Mouse (Mus musculus): ENCODE results near the gene Cers1.

Gene Cers1

DNA sequence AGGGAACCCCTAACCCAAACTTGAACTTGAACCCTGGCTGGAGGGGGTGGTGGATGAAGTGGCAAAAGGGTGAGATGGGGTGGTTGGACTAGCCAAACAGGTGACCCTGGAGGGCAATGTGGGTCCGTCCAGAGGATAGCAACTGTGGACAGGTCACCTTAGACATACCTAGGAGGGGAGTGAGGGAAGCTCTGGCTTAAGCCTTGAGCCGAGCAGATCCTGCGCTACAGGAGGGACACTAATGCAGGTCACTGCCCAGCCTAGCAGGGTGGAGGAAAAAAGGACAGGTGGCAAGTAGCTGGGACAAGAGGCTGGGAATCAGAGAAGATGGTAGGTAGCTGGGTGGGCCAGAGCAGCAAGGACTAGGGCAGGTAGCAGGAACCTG lies 36.4 kb downstream of the Cers1 start:
- no peak for DNase-seq (ENCODE audit: low read depth, low spot score)

DNA sequence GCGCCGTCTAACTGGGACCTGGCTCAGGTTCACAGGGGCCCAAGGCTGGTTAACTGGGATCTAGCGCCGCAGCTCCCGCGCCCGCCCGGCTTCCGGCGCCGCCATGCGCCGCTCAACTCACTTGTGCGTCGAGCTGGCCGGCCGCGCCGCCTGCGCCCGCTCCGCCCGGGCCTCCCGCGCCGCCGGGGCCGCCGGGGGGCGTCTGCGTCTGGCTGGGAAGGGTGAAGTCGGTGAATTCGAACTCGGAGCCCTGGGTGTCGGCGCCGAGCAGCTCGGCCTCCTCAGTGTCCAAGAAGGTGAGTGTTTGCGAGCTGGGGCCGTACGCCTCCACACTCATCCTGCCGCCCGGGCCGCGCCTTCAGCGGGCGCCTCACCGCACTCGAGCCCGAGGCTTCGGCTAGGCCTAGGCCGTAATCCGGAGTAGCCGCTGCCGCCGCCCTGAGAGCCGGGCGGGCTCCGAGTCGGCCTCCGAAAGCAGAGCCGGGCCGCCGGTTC lies 37.1 kb downstream of the Cers1 start:
- DNase-seq (ENCODE audit: low read depth, low spot score), result peak; percentile 45

DNA sequence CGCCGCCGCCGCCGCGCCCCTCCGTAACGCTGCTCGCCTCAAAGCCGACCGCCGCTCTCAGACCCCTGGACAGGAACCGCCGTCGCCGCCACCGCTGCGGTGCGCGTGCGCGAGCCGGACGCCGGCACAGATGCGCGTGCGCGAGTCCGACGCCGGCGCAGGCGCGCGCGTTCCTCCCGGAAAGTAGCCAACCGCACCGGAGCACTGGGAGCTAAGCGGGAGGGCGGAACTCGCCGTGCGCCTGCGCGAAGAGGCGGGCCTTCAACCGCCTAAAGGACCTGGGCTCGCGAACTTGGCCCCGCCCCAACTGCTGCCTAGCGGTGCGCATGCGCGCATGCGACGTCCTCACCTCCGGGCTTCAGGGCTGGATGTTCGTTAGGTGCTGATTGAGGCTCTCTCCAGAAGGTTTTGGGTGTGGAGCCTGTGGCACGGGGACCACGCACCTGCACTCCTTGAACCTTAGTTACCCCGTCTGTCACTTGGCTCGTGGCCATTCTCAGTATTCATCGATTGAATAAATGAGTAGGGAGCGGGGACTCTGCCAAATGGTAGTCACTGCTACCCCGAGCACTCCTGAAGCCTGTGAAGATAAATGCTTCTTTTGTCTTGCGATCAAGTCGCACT lies 37.7 kb downstream of the Cers1 start, which contains the start of gene Upf1:
Upf1 (minus strand) TSS at position 85 of the 624 bp plus-strand sequence.
- peak; percentile 98 for DNase-seq (ENCODE audit: low read depth, low spot score)

DNA sequence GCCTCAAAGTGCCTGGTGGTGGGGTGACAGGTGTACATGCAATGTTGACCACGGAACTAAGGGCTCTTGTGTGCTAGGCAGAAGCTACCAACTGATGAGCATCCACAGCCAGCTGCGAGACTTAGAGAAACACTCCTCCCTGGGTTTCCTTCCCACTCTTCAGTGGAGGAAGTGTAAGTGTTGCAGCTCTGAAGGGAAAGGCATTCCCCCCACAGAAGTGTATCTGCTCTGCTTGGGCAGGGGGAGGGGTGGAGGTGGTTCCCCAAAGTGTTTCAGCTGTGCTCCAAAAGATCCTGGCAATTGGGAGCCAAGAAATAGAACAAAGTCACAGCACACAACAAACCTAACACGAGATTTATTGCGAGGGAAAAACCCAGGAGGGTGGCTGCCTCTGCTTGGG lies 38.4 kb downstream of the Cers1 start:
- DNase-seq (ENCODE audit: low read depth, low spot score), result no peak

DNA sequence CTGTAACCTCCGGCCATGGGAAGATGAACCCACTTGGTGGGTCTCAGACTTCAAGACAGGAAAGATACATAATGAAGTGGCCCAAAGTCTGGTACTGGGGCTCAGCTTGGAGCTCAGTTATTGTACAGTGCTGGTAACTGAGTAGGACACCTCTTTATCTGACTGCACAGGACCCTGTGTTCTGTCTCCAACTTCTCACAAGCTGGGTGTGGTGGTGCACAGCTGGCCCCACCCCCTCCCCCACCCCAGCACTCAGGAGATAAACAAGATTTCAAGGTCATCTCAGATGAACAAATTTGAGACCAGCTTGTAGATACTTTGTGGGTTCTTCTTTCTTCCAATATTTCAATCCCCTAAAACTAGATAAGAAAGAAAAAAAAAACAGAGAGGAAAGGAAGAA lies 40.5 kb downstream of the Cers1 start:
- no peak for DNase-seq (ENCODE audit: low read depth, low spot score)

DNA sequence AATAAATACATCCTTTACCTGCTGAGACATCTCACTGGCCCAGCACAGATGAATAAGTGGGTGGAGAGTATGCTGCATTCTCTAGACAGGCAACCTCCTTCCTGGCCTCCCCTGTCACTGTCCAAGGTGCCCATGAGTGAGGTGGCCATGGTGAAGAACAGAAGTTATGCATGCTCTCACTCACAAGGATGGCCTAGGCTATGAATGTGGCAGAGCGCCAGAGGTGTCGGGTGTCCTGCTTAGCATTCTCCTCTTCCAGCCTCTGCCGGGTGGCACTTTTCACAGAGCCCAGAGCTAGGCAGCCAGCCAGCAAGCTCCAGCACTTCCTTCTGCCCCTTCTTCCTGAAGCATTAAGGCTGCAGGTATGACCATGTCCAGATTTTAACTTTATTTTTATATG lies 43.8 kb downstream of the Cers1 start:
- peak; percentile 92 for DNase-seq (ENCODE audit: low read depth, low spot score)

DNA sequence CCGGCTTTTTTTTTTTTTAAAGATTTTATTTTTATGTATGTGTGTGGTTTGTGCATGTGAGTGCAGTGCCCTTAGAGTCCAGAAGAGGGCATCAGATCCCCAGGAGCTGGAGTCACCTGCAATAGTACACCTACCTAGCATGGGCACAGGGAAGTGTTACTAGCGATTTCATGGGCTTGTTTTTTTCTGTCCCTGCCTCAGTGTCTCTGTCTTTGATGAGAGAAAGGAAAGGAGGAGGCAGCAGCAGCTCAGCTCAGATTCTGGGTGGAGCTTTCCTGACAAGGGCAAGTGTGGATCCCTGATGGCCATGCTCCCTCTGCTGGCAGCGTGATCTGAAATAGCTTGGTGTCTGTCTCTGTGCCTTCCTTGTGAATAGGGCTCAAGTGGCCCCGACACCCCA lies 45.2 kb downstream of the Cers1 start:
- peak; percentile 59 for DNase-seq (ENCODE audit: low read depth, low spot score)

DNA sequence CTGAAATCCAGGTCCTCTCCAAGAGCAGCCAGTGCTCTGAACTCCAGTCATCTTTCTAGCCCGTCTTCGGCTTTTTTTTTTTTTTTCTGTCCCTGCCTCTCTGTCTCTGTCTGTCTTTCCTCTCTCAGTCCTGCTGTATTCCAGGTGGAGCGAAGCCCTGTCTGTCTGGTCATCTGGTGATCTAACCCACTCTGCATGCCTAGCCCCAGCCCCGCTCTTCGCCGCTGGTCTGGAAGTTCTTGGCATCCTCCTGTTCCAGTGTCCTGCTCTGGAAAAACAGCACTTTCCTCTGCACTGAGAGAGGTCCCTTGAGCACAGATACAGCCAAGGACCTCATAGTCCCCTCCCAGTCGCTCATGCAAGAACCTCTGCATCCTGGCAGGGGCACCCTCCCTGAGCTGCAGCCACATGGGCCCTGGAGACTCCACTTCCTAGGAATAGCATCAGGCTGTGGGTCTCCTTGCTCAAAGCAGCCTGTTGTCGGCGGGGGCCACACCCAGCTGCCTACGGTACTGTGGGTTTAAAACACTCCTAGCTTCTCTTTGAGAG lies 46.0 kb downstream of the Cers1 start:
- no peak for DNase-seq (ENCODE audit: low read depth, low spot score)

DNA sequence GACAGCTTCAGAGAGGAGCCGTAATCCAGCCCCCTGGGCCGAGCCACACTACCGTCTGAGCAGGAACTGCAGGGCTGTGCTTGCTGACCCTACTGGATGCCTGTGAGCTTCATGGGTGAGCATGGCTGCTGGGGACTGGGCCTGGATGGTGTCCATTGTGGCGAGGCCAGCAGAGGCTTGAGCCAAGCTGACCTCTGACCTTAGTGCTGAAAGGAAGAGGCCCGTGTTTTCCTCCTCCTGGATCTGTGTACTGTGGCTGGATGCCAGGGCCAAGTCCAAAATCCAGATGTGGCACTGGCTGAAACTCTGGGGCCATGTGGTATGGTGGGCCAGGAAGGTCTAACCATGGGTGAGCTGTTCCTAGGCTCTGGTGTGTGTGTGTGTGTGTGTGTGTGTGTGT lies 48.5 kb downstream of the Cers1 start:
- peak; percentile 91 for DNase-seq (ENCODE audit: low read depth, low spot score)

DNA sequence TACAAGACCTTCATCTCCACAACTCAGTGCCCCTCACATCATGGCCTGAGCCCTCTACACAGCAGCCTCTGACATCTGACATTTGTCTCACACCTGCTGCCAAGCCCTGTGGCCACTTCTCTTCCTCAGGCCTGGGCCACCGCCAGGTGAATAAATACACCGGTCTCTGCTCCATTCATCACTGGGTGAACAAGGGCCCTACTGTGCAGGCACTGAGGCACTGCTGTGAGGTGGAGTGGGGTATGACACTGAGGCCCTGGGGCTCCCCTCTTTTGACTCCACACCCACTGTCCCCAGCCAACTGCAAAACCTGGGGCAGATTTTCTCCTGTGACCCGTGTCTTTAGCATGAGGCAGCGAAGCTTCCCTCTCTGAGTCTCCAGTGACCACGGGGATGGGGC lies 51.0 kb downstream of the Cers1 start:
- no peak for DNase-seq (ENCODE audit: low read depth, low spot score)

DNA sequence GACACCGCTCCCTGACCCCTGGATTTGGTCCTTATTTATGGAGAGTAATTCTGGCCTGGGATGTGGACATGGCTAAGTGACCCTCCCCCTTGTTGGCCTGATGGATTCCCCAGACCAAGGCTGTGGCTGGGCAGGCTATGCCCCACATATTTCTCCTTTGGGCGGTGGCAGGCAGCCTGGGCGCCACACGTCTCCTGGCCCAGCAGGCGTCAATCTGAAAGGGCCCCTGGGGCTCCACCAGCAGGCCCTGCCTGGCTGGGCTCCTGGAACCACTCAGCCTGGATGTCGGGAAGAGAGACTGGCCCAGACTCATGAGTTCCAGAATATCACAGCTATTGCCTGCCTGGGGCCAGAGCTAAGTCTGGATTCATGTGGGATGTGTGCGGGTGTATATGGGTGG lies 54.9 kb downstream of the Cers1 start:
- DNase-seq (ENCODE audit: low read depth, low spot score), result no peak

DNA sequence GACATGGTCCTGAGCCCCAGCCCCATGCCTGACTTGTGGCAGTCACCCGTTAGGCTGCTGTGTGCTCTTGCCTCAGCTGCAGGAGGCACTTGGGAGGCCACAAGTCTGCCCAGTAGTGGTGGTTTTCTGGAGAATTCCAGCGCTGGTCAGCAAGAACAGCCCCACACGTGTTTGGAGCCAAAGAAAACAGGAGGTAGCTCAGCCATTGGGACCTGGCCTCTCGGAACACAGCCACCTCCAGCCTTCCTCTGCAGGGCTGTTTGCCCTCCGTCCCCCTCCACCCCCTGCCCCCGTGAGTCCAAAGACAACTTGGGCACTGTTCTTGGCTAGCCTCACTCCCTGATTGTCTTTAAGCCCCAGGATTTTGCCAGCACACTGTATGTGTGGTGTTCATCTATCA lies 56.4 kb downstream of the Cers1 start:
- DNase-seq (ENCODE audit: low read depth, low spot score), result peak; percentile 83

DNA sequence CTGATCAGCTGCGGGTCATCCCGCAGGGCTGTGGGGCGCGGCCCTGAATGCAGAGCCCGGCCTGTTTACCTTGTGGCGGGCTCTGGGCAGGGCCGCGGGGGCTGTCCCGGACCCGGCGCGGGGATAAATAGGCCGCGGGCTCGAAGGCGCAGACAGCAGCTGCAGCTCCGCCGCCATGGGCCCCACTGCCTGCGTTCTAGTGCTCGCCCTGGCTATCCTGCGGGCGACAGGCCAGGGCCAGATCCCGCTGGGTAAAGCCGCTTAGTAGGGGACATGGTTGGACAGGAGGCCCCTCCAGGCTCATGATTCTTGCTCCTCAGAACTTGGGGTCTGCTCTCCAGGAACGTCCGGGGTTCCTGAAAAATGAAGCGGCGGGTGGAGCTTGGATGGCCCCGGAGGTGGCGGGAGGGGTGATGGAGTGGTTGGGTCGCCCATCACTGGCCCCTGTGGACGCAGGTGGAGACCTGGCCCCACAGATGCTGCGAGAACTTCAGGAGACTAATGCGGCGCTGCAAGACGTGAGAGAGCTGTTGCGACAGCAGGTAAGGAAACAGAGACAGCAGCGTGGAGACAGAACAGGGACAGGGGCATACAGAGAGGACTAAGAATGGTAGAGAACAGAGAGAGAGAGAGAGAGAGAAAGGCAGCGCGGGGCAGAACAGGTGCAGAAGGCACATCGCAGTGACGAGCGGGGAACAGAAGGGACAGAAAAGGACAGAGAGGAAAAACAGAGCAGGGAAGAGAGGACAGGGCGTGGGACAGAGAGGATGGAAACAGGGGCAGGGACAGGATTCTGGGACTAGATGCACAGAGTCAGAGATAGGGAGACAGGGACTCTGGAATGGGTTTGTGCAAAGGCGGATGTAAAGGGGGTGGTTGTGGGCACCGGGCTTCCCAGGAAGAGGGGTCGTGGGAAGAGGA lies 58.1 kb downstream of the Cers1 start, which contains the start of gene Comp:
Comp (plus strand) TSS at position 162 of the 921 bp plus-strand sequence.
- no peak for DNase-seq (ENCODE audit: low read depth, low spot score)

DNA sequence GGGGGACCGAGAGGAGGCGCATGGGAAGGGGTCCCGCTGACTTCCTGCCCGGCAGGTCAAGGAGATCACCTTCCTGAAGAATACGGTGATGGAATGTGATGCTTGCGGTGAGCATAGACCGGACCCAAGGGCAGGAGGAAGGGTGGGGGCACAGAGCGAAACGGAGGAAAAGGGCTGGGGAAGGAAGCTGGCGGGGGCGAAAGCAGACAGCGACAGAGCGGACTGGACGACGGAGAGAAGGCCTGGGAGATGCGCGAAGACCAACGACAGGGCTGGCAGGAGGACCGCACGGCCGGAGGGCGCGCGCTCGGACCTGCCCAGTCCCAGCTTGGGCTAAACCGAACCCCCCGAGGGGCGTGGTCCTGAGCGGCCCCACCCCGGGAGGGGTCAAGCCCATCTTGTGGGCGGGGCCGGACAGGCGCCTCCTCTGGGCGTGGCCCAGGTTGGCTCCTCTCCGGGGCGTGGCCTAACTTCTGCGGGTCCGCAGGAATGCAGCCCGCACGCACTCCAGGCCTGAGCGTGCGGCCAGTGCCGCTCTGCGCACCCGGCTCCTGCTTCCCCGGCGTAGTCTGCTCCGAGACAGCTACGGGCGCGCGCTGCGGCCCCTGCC lies 58.8 kb downstream of the Cers1 start:
- DNase-seq (ENCODE audit: low read depth, low spot score), result no peak

DNA sequence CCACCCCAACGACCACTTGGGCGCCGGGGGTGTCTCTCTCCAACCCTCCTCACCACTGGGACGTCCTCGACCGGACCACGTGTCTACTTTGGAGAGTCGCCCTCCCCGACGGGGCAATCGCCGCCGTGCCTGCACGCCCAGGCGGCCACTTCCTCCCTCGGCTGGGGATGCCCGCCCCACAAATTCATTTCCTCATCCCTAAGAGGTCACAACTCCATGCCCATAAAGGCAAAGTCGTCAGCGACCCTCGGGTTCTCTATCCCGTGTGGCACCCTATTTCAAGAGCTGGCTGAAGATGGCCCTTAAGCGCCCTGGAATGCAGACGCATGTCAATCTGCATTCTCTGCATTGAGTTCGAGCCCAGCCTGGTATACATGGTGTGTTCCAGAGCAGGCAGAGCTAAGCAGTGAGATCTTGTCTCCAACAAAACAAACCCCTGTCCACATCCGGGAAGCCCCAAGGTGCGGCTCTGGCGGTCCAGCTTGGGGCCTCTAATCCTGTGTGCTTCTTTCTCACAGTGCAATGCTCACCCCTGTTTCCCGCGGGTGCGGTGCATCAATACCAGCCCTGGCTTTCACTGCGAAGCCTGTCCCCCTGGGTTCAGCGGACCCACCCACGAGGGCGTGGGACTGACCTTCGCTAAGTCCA lies 59.8 kb downstream of the Cers1 start:
- no peak for DNase-seq (ENCODE audit: low read depth, low spot score)

DNA sequence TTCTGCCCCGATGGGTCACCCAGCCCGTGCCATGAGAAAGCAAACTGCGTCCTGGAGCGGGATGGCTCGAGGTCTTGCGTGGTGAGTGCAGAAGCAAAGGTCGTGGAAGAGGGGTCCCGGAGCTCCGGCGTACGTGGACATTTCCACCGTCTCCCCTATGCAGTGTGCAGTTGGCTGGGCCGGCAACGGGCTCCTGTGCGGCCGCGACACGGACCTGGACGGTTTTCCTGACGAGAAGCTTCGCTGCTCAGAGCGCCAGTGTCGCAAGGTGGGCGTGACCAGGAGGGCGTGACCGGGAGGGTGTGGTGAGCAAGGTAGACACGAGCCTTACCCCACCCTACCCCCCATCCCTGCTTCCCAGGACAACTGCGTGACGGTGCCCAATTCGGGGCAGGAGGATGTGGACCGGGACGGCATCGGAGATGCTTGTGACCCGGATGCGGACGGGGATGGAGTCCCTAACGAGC lies 60.7 kb downstream of the Cers1 start:
- no peak for DNase-seq (ENCODE audit: low read depth, low spot score)

DNA sequence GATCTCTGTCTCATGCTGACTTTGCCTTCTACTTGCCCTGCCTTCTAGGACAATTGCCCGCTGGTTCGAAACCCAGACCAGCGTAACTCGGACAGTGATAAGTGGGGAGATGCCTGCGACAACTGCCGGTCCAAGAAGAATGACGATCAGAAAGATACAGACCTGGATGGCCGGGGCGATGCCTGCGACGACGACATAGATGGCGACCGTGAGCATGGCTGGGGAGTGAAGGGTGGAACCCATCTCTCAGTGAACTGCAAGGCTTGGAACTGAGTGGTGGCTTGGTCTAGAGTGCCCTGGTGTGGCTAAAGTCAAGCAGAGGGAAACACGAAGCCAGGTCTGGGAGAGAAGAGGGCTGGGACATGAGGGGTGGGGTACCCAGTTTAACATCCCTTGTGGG lies 61.5 kb downstream of the Cers1 start:
- no peak for DNase-seq (ENCODE audit: low read depth, low spot score)

DNA sequence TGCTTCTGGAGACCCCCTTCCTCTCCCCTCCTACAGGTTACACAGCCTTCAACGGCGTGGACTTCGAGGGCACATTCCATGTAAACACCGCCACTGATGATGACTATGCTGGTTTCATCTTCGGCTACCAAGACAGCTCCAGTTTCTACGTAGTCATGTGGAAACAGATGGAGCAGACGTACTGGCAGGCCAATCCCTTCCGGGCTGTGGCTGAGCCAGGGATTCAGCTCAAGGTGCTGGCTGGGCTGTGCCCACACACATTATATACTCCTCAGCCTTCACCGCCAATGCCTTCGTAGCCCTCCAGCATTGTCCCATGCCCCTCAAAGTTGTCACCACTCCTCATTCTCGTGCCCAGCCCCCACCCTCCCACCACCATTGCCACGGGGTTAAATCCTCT lies 64.5 kb downstream of the Cers1 start:
- no peak for DNase-seq (ENCODE audit: low read depth, low spot score)

Measured in 3T3-L1 (cell line).